Mouse (Mus musculus) liver, embryonic 14.5 days (tissue): ENCODE measurements around the gene a.

ENCODE experiments used
- CTCF ChIP-seq: IDR thresholded peaks from 2 replicates; pipeline ENCODE4 v1.5.1; 2016; ENCODE audit warnings: antibody characterized with exemption, low read depth, control low read depth
- EP300 ChIP-seq: IDR thresholded peaks from 2 replicates; pipeline ENCODE4 v1.6.1; 2016; ENCODE audit warnings: antibody characterized with exemption, low read depth

GRCm38 (mm10) chr2:154863672-154864071, 72.5 kb downstream of the a start:
- no peak for TF ChIP-seq CTCF
- TF ChIP-seq EP300 = no peak
